Mouse (Mus musculus) pancreas, adult 10 weeks (tissue): ENCODE data around the gene Tnfaip2. TPM values are rescaled to one million over a fixed set of nuclear protein-coding genes. Genes with fewer than 3 reads are reported as not detected.

Experiments
- polyA plus RNA-seq: library from polyadenylated mRNA; stranded (reverse); fragments of 350-450 nt; fragmentation: Illumina TruSeq; extraction: RNeasy Lipid Tissue Mini Kit (QIAGEN cat#74804); gene quantifications from one replicate; pipeline ENCODE4 v1.2.3, GENCODE M21; 2015; ENCODE audit warnings: low read depth, low replicate concordance; ENCODE audit not compliant: insufficient read depth

Gene Tnfaip2
- 7.6 TPM for polyA plus RNA-seq

GRCm38 (mm10) chr12:111442309-111443010 lies at the start of gene Tnfaip2:
Tnfaip2 (plus strand) TSS chr12:111442469.

GRCm38 (mm10) chr12:111406622-111407021 lies 35.6 kb upstream of the Tnfaip2 start, which contains the start of gene Lbhd2:
Lbhd2 (plus strand) TSS chr12:111406809.

GRCm38 (mm10) chr12:111416921-111417779 lies 25.1 kb upstream of the Tnfaip2 start, which contains the start of gene Exoc3l4:
Exoc3l4 (plus strand) TSS chr12:111417017.

GRCm38 (mm10) chr12:111485652-111486306 lies 43.5 kb downstream of the Tnfaip2 start, which contains the start of gene Gm266:
Gm266 (minus strand) TSS chr12:111485823.

Other genes with a start within 250 kb of the Tnfaip2 start
- not detected for gene Amn, start 171.4 kb upstream of the Tnfaip2 start, polyA plus RNA-seq
- gene Cdc42bpb, start 64.8 kb upstream of the Tnfaip2 start, polyA plus RNA-seq: 30.4 TPM
- not detected for gene Lbhd2, start 35.7 kb upstream of the Tnfaip2 start, polyA plus RNA-seq
- 1.7 TPM for gene Exoc3l4, start 25.5 kb upstream of the Tnfaip2 start, polyA plus RNA-seq
- gene Gm266, start 43.4 kb downstream of the Tnfaip2 start, polyA plus RNA-seq: not detected
- gene Eif5, start 95.5 kb downstream of the Tnfaip2 start, polyA plus RNA-seq: 35.3 TPM
- 17.2 TPM for gene Mark3, start 132.1 kb downstream of the Tnfaip2 start, polyA plus RNA-seq
- gene Ckb, start 229.9 kb downstream of the Tnfaip2 start, polyA plus RNA-seq: 18.8 TPM
- gene Trmt61a, start 235.6 kb downstream of the Tnfaip2 start, polyA plus RNA-seq: 4.0 TPM